26 mouse cellular contexts compared by ENCODE assay signal in the genomic region with DNA sequence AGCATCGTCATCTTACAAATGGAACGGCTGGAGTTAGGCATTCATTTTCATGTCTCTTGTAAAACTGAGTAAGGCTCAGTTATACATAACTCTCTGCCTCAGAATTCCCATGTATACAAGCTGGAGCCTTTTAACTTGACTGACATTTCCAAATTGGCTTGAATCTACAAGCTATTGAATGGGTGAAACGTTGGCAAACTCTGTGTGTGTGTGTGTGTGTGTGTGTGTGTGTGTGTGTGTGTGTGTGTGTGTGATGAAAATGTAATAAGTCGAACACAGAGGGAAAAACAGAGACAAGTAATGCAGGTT.
DNase-seq lines count a peak whose midpoint lies in the region; ATAC-seq and TF ChIP-seq lines count a peak whose summit lies in the region.
"Had no signal": no experiment of that assay in that cellular context is flagged by ENCODE, and none has a peak within 500 bp of the region (broad histone marks: within the 10 kb centered on the region; RNA-seq: fewer than 3 reads in every experiment).

No protein-coding gene starts in this region.

- no peak overlapping the region for H3K4me3 ChIP-seq in forebrain, embryonic 14.5 days (ENCODE audit: low read depth, low read length)
- H3K4me3 ChIP-seq in forebrain, embryonic 11.5 days (ENCODE audit: low read depth, low read length) = no peak overlapping the region
- H3K4me3 ChIP-seq in heart, embryonic 14.5 days (ENCODE audit: control insufficient read depth in 1 of 2, insufficient read depth in 1 of 2, low read depth in 1 of 2, low read length in 2 of 2) = no peak overlapping the region
- no peak overlapping the region for H3K4me3 ChIP-seq in left cerebral cortex, adult 2 months
- H3K4me3 ChIP-seq in forebrain, postnatal 0 days (ENCODE audit: low read depth, low read length) = no peak overlapping the region
- H3K4me3 ChIP-seq: embryonic facial prominence, embryonic 13.5 days; erythroblast, embryonic 14.5 days; hindbrain, embryonic 13.5 days; intestine, embryonic 15.5 days; midbrain, embryonic 13.5 days; neural tube, embryonic 12.5 days had no signal

- H3K4me1 ChIP-seq in forebrain, embryonic 14.5 days (ENCODE audit: control insufficient read depth, insufficient read depth, low read length) = no peaks in the 10 kb centered on the region
- no peaks in the 10 kb centered on the region for H3K4me1 ChIP-seq in forebrain, embryonic 11.5 days (replicated peaks; ENCODE audit: control insufficient read depth, insufficient read depth, low read length)
- H3K4me1 ChIP-seq in heart, embryonic 14.5 days (ENCODE audit: control insufficient read depth in 2 of 2, insufficient read depth in 2 of 2, low read length in 2 of 2) = peaks cover 9 to 22% of the 10 kb centered on the region in 2 experiments
- no peaks in the 10 kb centered on the region for H3K4me1 ChIP-seq in forebrain, postnatal 0 days (ENCODE audit: insufficient read depth)
- H3K4me1 ChIP-seq: embryonic facial prominence, embryonic 13.5 days; hindbrain, embryonic 13.5 days; intestine, embryonic 15.5 days; midbrain, embryonic 13.5 days; neural tube, embryonic 12.5 days had no signal

- intact Hi-C loops in heart, postnatal 36 days (cut with DNase I) = no loop called here
- intact Hi-C loops in left cerebral cortex, adult 2 months (cut with DNase I) = no loop called here
- intact Hi-C loops in left cerebral cortex, postnatal 25 days (cut with DNase I) = loop anchor here (5.0 kb wide), 1 partner anchor 124 kb away; no protein-coding TSS in a partner anchor

- H3K36me3 ChIP-seq in forebrain, embryonic 14.5 days (ENCODE audit: control insufficient read depth, insufficient read depth, low read length) = peaks cover 47% of the 10 kb centered on the region
- no peaks in the 10 kb centered on the region; the same call in 1 of the 2 replicates for H3K36me3 ChIP-seq in forebrain, embryonic 11.5 days (ENCODE audit: control insufficient read depth, insufficient read depth, low read length)
- H3K36me3 ChIP-seq in heart, embryonic 14.5 days (ENCODE audit: control insufficient read depth, insufficient read depth, low read length) = peaks cover 51% of the 10 kb centered on the region
- H3K36me3 ChIP-seq in forebrain, postnatal 0 days (ENCODE audit: insufficient read depth) = peaks cover 20% of the 10 kb centered on the region

- WGBS in forebrain, embryonic 14.5 days = 64% methylated on average over 4 of the region's 4 CpGs
- 83% methylated on average over 4 of the region's 4 CpGs for WGBS in forebrain, embryonic 11.5 days
- 35% methylated on average over 4 of the region's 4 CpGs for WGBS in heart, embryonic 14.5 days
- 33% methylated on average over 4 of the region's 4 CpGs for WGBS in forebrain, postnatal 0 days

- ATAC-seq in forebrain, embryonic 14.5 days = 0 out of 2 replicates have a peak, but pooled peaks have one; percentile 7
- ATAC-seq in forebrain, embryonic 11.5 days (replicated peaks; ENCODE audit: low FRiP score) = no peak
- ATAC-seq in heart, embryonic 14.5 days (ENCODE audit: insufficient number of reproducible peaks, insufficient read depth, low FRiP score, low read depth) = no peak
- peak; percentile 82 for ATAC-seq in forebrain, postnatal 0 days
- ATAC-seq: intestine, embryonic 15.5 days; midbrain, embryonic 13.5 days had no signal

- no peaks in the 10 kb centered on the region for H3K27me3 ChIP-seq in forebrain, embryonic 14.5 days (replicated peaks; ENCODE audit: control insufficient read depth, insufficient read depth, low read length)
- no peaks in the 10 kb centered on the region for H3K27me3 ChIP-seq in forebrain, embryonic 11.5 days (ENCODE audit: control insufficient read depth, insufficient read depth, low read length)
- no peaks in the 10 kb centered on the region for H3K27me3 ChIP-seq in heart, embryonic 14.5 days (ENCODE audit: control insufficient read depth, insufficient read depth, low read length)
- no peaks in the 10 kb centered on the region for H3K27me3 ChIP-seq in forebrain, postnatal 0 days (ENCODE audit: insufficient read depth, low read length)
- H3K27me3 ChIP-seq: embryonic facial prominence, embryonic 13.5 days; hindbrain, embryonic 13.5 days; intestine, embryonic 15.5 days; midbrain, embryonic 13.5 days; neural tube, embryonic 12.5 days had no signal

- no peak for TF ChIP-seq CTCF in left cerebral cortex, adult 2 months (IDR thresholded peaks at IDR 0.05)
- TF ChIP-seq CTCF in forebrain, postnatal 0 days (IDR thresholded peaks at IDR 0.05; ENCODE audit: low read depth) = no peak

- H3K27ac ChIP-seq in forebrain, embryonic 14.5 days (ENCODE audit: low read depth, low read length) = no peak overlapping the region
- no peak overlapping the region for H3K27ac ChIP-seq in forebrain, embryonic 11.5 days (ENCODE audit: low read depth, low read length)
- H3K27ac ChIP-seq in heart, embryonic 14.5 days (replicated peaks in 1 of 2; ENCODE audit: control insufficient read depth in 1 of 2, insufficient read depth in 1 of 2, low read depth in 2 of 2, low read length in 2 of 2) = peak overlapping the region; percentile 25 to 43; a peak in 1 of 4 replicates
- H3K27ac ChIP-seq in left cerebral cortex, adult 2 months = peak overlapping the region; percentile 44; the same call in 1 of the 2 replicates
- H3K27ac ChIP-seq in forebrain, postnatal 0 days (ENCODE audit: low read depth, low read length) = peak overlapping the region; percentile 0; the same call in 1 of the 2 replicates
- H3K27ac ChIP-seq: embryonic facial prominence, embryonic 13.5 days; hindbrain, embryonic 13.5 days; intestine, embryonic 15.5 days; midbrain, embryonic 13.5 days; neural tube, embryonic 12.5 days; stomach, postnatal 0 days had no signal

- H3K9ac ChIP-seq in forebrain, embryonic 14.5 days (ENCODE audit: low read length) = no peak overlapping the region
- no peak overlapping the region for H3K9ac ChIP-seq in forebrain, embryonic 11.5 days (ENCODE audit: low read length)
- no peak overlapping the region for H3K9ac ChIP-seq in heart, embryonic 14.5 days (ENCODE audit: low read length)
- no peak overlapping the region for H3K9ac ChIP-seq in forebrain, postnatal 0 days
- H3K9ac ChIP-seq: embryonic facial prominence, embryonic 13.5 days; hindbrain, embryonic 13.5 days; intestine, embryonic 15.5 days; midbrain, embryonic 13.5 days; neural tube, embryonic 12.5 days had no signal

- no peak overlapping the region for H3K4me2 ChIP-seq in forebrain, embryonic 14.5 days (ENCODE audit: low read length)
- no peak overlapping the region for H3K4me2 ChIP-seq in forebrain, embryonic 11.5 days (ENCODE audit: low read depth, low read length, severe bottlenecking)
- H3K4me2 ChIP-seq in heart, embryonic 14.5 days (ENCODE audit: low read length) = peak overlapping the region; percentile 24; the same call in 1 of the 2 replicates
- H3K4me2 ChIP-seq in forebrain, postnatal 0 days (ENCODE audit: low read depth) = no peak overlapping the region
- H3K4me2 ChIP-seq: embryonic facial prominence, embryonic 13.5 days; hindbrain, embryonic 13.5 days; intestine, embryonic 15.5 days; liver, embryonic 11.5 days; midbrain, embryonic 13.5 days; neural tube, embryonic 12.5 days had no signal

- no peaks in the 10 kb centered on the region for H3K9me3 ChIP-seq in forebrain, embryonic 14.5 days (replicated peaks; ENCODE audit: control insufficient read depth, low read length)
- no peaks in the 10 kb centered on the region for H3K9me3 ChIP-seq in forebrain, embryonic 11.5 days (ENCODE audit: control insufficient read depth, low read length)
- H3K9me3 ChIP-seq in heart, embryonic 14.5 days (ENCODE audit: control insufficient read depth, low read length) = no peaks in the 10 kb centered on the region
- H3K9me3 ChIP-seq in forebrain, postnatal 0 days (ENCODE audit: low read length) = no peaks in the 10 kb centered on the region
- H3K9me3 ChIP-seq: embryonic facial prominence, embryonic 13.5 days; hindbrain, embryonic 13.5 days; intestine, embryonic 15.5 days; midbrain, embryonic 13.5 days; neural tube, embryonic 12.5 days had no signal

- peak; percentile 33 for DNase-seq in forebrain, embryonic 14.5 days (ENCODE audit: low spot score)
- no peak for DNase-seq in forebrain, embryonic 11.5 days (ENCODE audit: low spot score)
- DNase-seq in heart, postnatal 36 days = no peak
- DNase-seq in left cerebral cortex, adult 2 months (ENCODE audit: extremely low spot score in 1 of 2, low spot score in 2 of 2) = no peak
- no peak for DNase-seq in left cerebral cortex, postnatal 25 days (ENCODE audit: low spot score in 2 of 2)
- DNase-seq in forebrain, postnatal 0 days = peak; percentile 53
- DNase-seq: adrenal gland, postnatal 10 days; cerebellum, adult 8-10 months; cerebellum, postnatal 36 days; embryo, embryonic 11 days; gastrocnemius, postnatal 10 days; kidney, adult 8-10 months; kidney, postnatal 10 days; lung, adult 2 months; right cerebral cortex, postnatal 14 days; thymus, adult 2 months; thymus, postnatal 4 days had no signal

Comparison
In these comparisons a context has a peak if more than half of its experiments do, and no peak if none do; other contexts are left out.
1. ATAC-seq: peak in forebrain, embryonic 14.5 days (single experiment) and forebrain, postnatal 0 days (single experiment); none in forebrain, embryonic 11.5 days (single experiment) and heart, embryonic 14.5 days (single experiment).
2. DNase-seq: peak in forebrain, embryonic 14.5 days (single experiment) and forebrain, postnatal 0 days (single experiment); none in forebrain, embryonic 11.5 days (single experiment), heart, postnatal 36 days (0 of 2), left cerebral cortex, adult 2 months (0 of 2) and left cerebral cortex, postnatal 25 days (0 of 2).
3. H3K27ac ChIP-seq: peak in heart, embryonic 14.5 days (2 of 2), left cerebral cortex, adult 2 months (single experiment) and forebrain, postnatal 0 days (single experiment); none in forebrain, embryonic 14.5 days (single experiment) and forebrain, embryonic 11.5 days (single experiment).